Mouse (Mus musculus): Measurements from ENCODE around the gene Ppp1r16b.

GRCm38 (mm10) chr2:158677946-158678345 is 12.7 kb downstream of the Ppp1r16b start:
- TF ChIP-seq CTCF (IDR thresholded peaks at IDR 0.05) (no peak), EP300 (IDR thresholded peaks at IDR 0.05) (no peak)
